Mouse (Mus musculus) megakaryocyte, embryonic 14.5 days (primary cell): ENCODE measurements around the gene Gpbp1l1.

ENCODE experiments used
- FLI1 ChIP-seq: IDR thresholded peaks from 2 replicates; pipeline ENCODE4 v1.6.1; 2012; ENCODE audit warnings: low read length, inconsistent platforms, mixed read lengths
- GATA1 ChIP-seq: IDR thresholded peaks from 3 replicates; pipeline ENCODE4 v1.6.1; 2012; ENCODE audit warnings: mixed read lengths, low read length, inconsistent platforms, borderline replicate concordance

DNA sequence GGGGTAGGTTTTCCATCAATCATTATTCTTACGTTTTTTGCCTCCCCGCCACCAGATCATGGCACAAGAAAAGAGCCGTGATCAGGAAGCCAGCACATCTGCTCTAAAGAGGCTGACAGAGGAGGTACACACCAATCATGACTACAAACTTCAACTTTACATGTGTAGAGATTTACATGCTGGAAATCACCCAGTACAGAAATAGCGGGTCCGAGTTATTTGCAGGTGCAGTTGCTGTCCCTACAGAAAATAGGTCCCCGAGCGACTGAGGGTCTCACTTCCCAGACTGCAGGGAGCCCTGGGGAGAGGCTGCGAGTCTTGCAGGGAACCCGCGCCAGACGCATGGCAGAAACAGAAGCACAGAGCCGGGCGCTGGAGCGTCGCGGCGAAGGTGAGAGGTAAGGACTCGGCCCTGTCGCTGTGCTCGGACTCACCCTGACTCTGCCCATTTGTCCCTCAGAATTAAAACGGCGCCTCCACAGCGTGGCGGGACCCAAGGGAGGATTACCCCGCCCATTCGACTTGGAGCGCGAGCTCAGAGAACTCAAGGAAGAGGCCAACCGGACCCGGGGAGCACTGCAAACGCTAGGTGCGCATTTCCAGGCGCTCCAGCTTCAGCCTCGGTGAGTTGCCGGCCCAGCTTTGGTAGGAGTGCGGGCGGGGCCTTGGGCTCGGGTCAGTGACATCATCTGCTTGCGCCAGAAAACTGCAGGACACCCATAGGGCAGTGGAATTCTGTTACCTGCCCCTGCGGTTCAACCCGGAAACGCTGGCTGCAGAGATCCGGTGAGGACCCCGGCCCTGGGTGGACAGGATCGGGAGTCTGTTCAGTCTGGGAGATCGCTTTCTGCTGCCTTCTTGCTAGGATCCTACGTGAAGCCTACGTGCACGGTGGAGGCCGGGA lies 39.8 kb downstream of the Gpbp1l1 start:
- TF ChIP-seq GATA1: no peak
- no peak for TF ChIP-seq FLI1
